Mouse (Mus musculus) heart, adult 8-10 months (tissue): Measurements from ENCODE around the gene Lhfp. TPM values are rescaled to one million over a fixed set of nuclear protein-coding genes. Genes with fewer than 3 reads are reported as not detected.
A peak's percentile ranks its signal among the peaks of the same experiment; 100 is the strongest.

Source experiments
- DNase-seq: peaks from one replicate; pipeline ENCODE4 v3.0.0; 2022; ENCODE audit warnings: low spot score
- total RNA-seq, 4 experiments: library from RNA; stranded (reverse); gene quantifications; 2 replicates each; pipeline ENCODE4 v1.2.4; 2022

Gene Lhfp
- total RNA-seq, 4 experiments from 2014 or later: 34.6 to 45.4 (median 37.2) TPM

- no peak for DNase-seq
Observed at GRCm38 (mm10) chr3:53151081-53151480, 109.8 kb downstream of the Lhfp start.

- DNase-seq: no peak
Observed at GRCm38 (mm10) chr3:53151607-53152006, 110.3 kb downstream of the Lhfp start.

GRCm38 (mm10) chr3:53161963-53162362 lies 120.6 kb downstream of the Lhfp start:
- DNase-seq: no peak

GRCm38 (mm10) chr3:53165281-53165680 lies 124.0 kb downstream of the Lhfp start:
- peak; percentile 75 for DNase-seq

GRCm38 (mm10) chr3:53166001-53166400 lies 124.7 kb downstream of the Lhfp start:
- DNase-seq: peak; percentile 77

- no peak for DNase-seq
Observed at GRCm38 (mm10) chr3:53169486-53169885, 128.2 kb downstream of the Lhfp start.

GRCm38 (mm10) chr3:53173310-53174063 lies 132.2 kb downstream of the Lhfp start:
- no peak for DNase-seq

- no peak for DNase-seq
Observed at GRCm38 (mm10) chr3:53179936-53180335, 138.6 kb downstream of the Lhfp start.

- no peak for DNase-seq
Observed at GRCm38 (mm10) chr3:53185439-53185838, 144.1 kb downstream of the Lhfp start.

GRCm38 (mm10) chr3:53193441-53193840 lies 152.1 kb downstream of the Lhfp start:
- no peak for DNase-seq

GRCm38 (mm10) chr3:53195666-53196107 lies 154.4 kb downstream of the Lhfp start:
- DNase-seq: no peak

- DNase-seq: no peak
Observed at GRCm38 (mm10) chr3:53200175-53200574, 158.8 kb downstream of the Lhfp start.

- DNase-seq: no peak
Observed at GRCm38 (mm10) chr3:53200853-53201252, 159.5 kb downstream of the Lhfp start.

- no peak for DNase-seq
Observed at GRCm38 (mm10) chr3:53201670-53202069, 160.3 kb downstream of the Lhfp start.

GRCm38 (mm10) chr3:53202184-53202583 lies 160.9 kb downstream of the Lhfp start:
- DNase-seq: no peak

- DNase-seq: no peak
Observed at GRCm38 (mm10) chr3:53202698-53203097, 161.4 kb downstream of the Lhfp start.

- DNase-seq: no peak
Observed at GRCm38 (mm10) chr3:53203656-53204055, 162.3 kb downstream of the Lhfp start.

GRCm38 (mm10) chr3:53204348-53204984 lies 163.1 kb downstream of the Lhfp start:
- no peak for DNase-seq

GRCm38 (mm10) chr3:53204985-53205365 lies 163.6 kb downstream of the Lhfp start:
- no peak for DNase-seq

GRCm38 (mm10) chr3:53205706-53206105 lies 164.4 kb downstream of the Lhfp start:
- DNase-seq: no peak

- DNase-seq: no peak
Observed at GRCm38 (mm10) chr3:53206509-53207224, 165.3 kb downstream of the Lhfp start.

GRCm38 (mm10) chr3:53207225-53207528 lies 165.8 kb downstream of the Lhfp start:
- DNase-seq: no peak
